Mouse (Mus musculus) kidney, adult 2 months (tissue): ENCODE measurements around the gene Gramd1b.

Source experiments
- CTCF ChIP-seq: fragments of 200-500 bp; conservative IDR thresholded peaks from 2 replicates; pipeline ENCODE4 v1.5.1; 2011; ENCODE audit warnings: low read depth, mild to moderate bottlenecking, control low read depth, low read length, moderate library complexity, mixed read lengths; ENCODE audit not compliant: insufficient read depth, insufficient read length
- POLR2A ChIP-seq: fragments of 200-500 bp; IDR thresholded peaks from one replicate; pipeline ENCODE4 v1.6.1; 2011; ENCODE audit warnings: low read depth, low read length, control low read depth

GRCm38 (mm10) chr9:40343053-40343652 lies 188.0 kb downstream of the Gramd1b start:
- TF ChIP-seq CTCF (no peak), POLR2A (no peak)
